Mouse (Mus musculus) lung, embryonic 15.5 days (tissue): ENCODE measurements at regions not wholly inside any gene's neighbourhood (a gene's known extent, or its start where the extent isn't known, plus 50 kb on each side); places are given as distances from the start of the nearest gene placed in this dataset.

Experiments used
- ATAC-seq: fragments of 200-750 bp; cut with Nextera tagmentation; 2 replicates; pipeline ENCODE4 v1.8.0; 2017; ENCODE audit warnings: moderate number of reproducible peaks, borderline replicate concordance; ENCODE audit not compliant: low FRiP score, low TSS enrichment; ENCODE audit errors: extremely low read depth
- H3K27ac ChIP-seq: fragments of 300-500 bp; sonication (generic); 2 replicates; pipeline ENCODE4 v1.5.1; 2015; ENCODE audit warnings: moderate library complexity, mild to moderate bottlenecking, inconsistent platforms
- H3K27me3 ChIP-seq: fragments of 300-500 bp; sonication (generic); 2 replicates; pipeline ENCODE4 v1.6.1; 2015; ENCODE audit warnings: inconsistent platforms
- H3K36me3 ChIP-seq: fragments of 300-500 bp; sonication (generic); 2 replicates; pipeline ENCODE4 v1.6.1; 2015; ENCODE audit warnings: inconsistent platforms
- H3K4me1 ChIP-seq: fragments of 300-500 bp; sonication (generic); 2 replicates; pipeline ENCODE4 v1.6.1; 2015; ENCODE audit warnings: inconsistent platforms
- H3K4me2 ChIP-seq: fragments of 300-500 bp; sonication (generic); 2 replicates; pipeline ENCODE4 v1.6.1; 2015; ENCODE audit warnings: inconsistent platforms, mild to moderate bottlenecking, moderate library complexity
- H3K4me3 ChIP-seq: fragments of 300-500 bp; sonication (generic); 2 replicates; pipeline ENCODE4 v1.5.1; 2015; ENCODE audit warnings: mild to moderate bottlenecking, inconsistent platforms
- H3K9ac ChIP-seq: fragments of 300-500 bp; sonication (generic); 2 replicates; pipeline ENCODE4 v1.6.1; 2015; ENCODE audit warnings: inconsistent platforms
- H3K9me3 ChIP-seq: fragments of 300-500 bp; sonication (generic); 2 replicates; pipeline ENCODE4 v1.6.1; 2016; ENCODE audit warnings: inconsistent platforms
- WGBS: fragments of 180-500 bp; shearing (Covaris S2); methylation state at CpG from one replicate; pipeline ENCODE4 v1.1.7; 2015; 5-methylcytosine and 5-hydroxymethylcytosine counted together

- Histone ChIP-seq H3K9ac (no peak overlapping the region), H3K27me3 (no peaks in the 10 kb centered on the region), H3K4me3 (no peak overlapping the region), H3K9me3 (no peaks in the 10 kb centered on the region), H3K36me3 (no peaks in the 10 kb centered on the region), H3K4me1 (no peaks in the 10 kb centered on the region), H3K27ac (no peak overlapping the region), H3K4me2 (no peak overlapping the region)
- no peak for ATAC-seq
- 37% methylated on average over 5 of the region's 5 CpGs for WGBS
Observed at GRCm38 (mm10) chr10:110534387-110534786, 78.4 kb upstream of the Nav3 start.

- Histone ChIP-seq H3K4me3 (no peak overlapping the region), H3K36me3 (no peaks in the 10 kb centered on the region), H3K9ac (no peak overlapping the region), H3K4me2 (no peak overlapping the region), H3K9me3 (no peaks in the 10 kb centered on the region), H3K27me3 (no peaks in the 10 kb centered on the region), H3K4me1 (no peaks in the 10 kb centered on the region), H3K27ac (no peak overlapping the region)
- ATAC-seq = no peak
- 66% methylated on average over 6 of the region's 6 CpGs for WGBS
Observed at GRCm38 (mm10) chr10:110542712-110543111, 86.7 kb upstream of the Nav3 start.

- Histone ChIP-seq H3K4me2 (no peak overlapping the region), H3K27me3 (no peaks in the 10 kb centered on the region), H3K36me3 (no peaks in the 10 kb centered on the region), H3K27ac (no peak overlapping the region), H3K9me3 (no peaks in the 10 kb centered on the region), H3K9ac (no peak overlapping the region), H3K4me3 (no peak overlapping the region), H3K4me1 (no peaks in the 10 kb centered on the region)
- no peak for ATAC-seq
- 80% methylated on average over 2 of the region's 2 CpGs for WGBS
Observed at GRCm38 (mm10) chr10:110548391-110548790, 92.4 kb upstream of the Nav3 start.

- Histone ChIP-seq H3K36me3 (no peaks in the 10 kb centered on the region), H3K4me2 (no peak overlapping the region), H3K27ac (no peak overlapping the region), H3K4me3 (no peak overlapping the region), H3K9me3 (no peaks in the 10 kb centered on the region), H3K27me3 (no peaks in the 10 kb centered on the region), H3K4me1 (no peaks in the 10 kb centered on the region), H3K9ac (no peak overlapping the region)
- WGBS = 37% methylated on average over 6 of the region's 6 CpGs
- no peak for ATAC-seq
Observed at GRCm38 (mm10) chr10:110553954-110554353, 98.0 kb upstream of the Nav3 start.

- Histone ChIP-seq H3K9ac (no peak overlapping the region), H3K27me3 (no peaks in the 10 kb centered on the region), H3K4me2 (no peak overlapping the region), H3K4me1 (no peaks in the 10 kb centered on the region), H3K9me3 (no peaks in the 10 kb centered on the region), H3K27ac (no peak overlapping the region), H3K4me3 (no peak overlapping the region), H3K36me3 (no peaks in the 10 kb centered on the region)
- WGBS = 91% methylated on average over 1 of the region's 1 CpGs
- ATAC-seq = no peak
Observed at GRCm38 (mm10) chr10:110556326-110556883, 100.4 kb upstream of the Nav3 start.

GRCm38 (mm10) chr10:110563057-110563456 lies 107.1 kb upstream of the Nav3 start:
- no peak for ATAC-seq
- H3K27ac ChIP-seq = no peak overlapping the region
- WGBS = 89% methylated on average over 5 of the region's 5 CpGs
- no peak overlapping the region for H3K4me3 ChIP-seq
- no peaks in the 10 kb centered on the region for H3K27me3 ChIP-seq
- H3K4me1 ChIP-seq = no peaks in the 10 kb centered on the region
- H3K9me3 ChIP-seq = no peaks in the 10 kb centered on the region
- no peak overlapping the region for H3K9ac ChIP-seq
- no peaks in the 10 kb centered on the region for H3K36me3 ChIP-seq
- no peak overlapping the region for H3K4me2 ChIP-seq

- no peaks in the 10 kb centered on the region for H3K4me1 ChIP-seq
- H3K4me3 ChIP-seq = no peak overlapping the region
- no peaks in the 10 kb centered on the region for H3K9me3 ChIP-seq
- no peak overlapping the region for H3K27ac ChIP-seq
- no peaks in the 10 kb centered on the region for H3K36me3 ChIP-seq
- WGBS = 69% methylated on average over 1 of the region's 1 CpGs
- no peak overlapping the region for H3K9ac ChIP-seq
- no peaks in the 10 kb centered on the region for H3K27me3 ChIP-seq
- H3K4me2 ChIP-seq = no peak overlapping the region
- ATAC-seq = no peak
Observed at GRCm38 (mm10) chr10:110563571-110563970, 107.6 kb upstream of the Nav3 start.

- Histone ChIP-seq H3K4me2 (no peak overlapping the region), H3K9ac (no peak overlapping the region), H3K4me3 (no peak overlapping the region), H3K27ac (no peak overlapping the region), H3K27me3 (no peaks in the 10 kb centered on the region), H3K9me3 (no peaks in the 10 kb centered on the region), H3K4me1 (no peaks in the 10 kb centered on the region), H3K36me3 (no peaks in the 10 kb centered on the region)
- 86% methylated on average over 12 of the region's 12 CpGs for WGBS
- ATAC-seq = no peak
Observed at GRCm38 (mm10) chr10:110566260-110567050, 110.5 kb upstream of the Nav3 start.

- H3K9ac ChIP-seq = no peak overlapping the region
- WGBS = 73% methylated on average over 5 of the region's 5 CpGs
- H3K27ac ChIP-seq = no peak overlapping the region
- H3K4me1 ChIP-seq = peaks cover 6% of the 10 kb centered on the region
- H3K4me2 ChIP-seq = no peak overlapping the region
- no peaks in the 10 kb centered on the region for H3K27me3 ChIP-seq
- no peaks in the 10 kb centered on the region for H3K36me3 ChIP-seq
- no peaks in the 10 kb centered on the region for H3K9me3 ChIP-seq
- ATAC-seq = no peak
- H3K4me3 ChIP-seq = no peak overlapping the region
Observed at GRCm38 (mm10) chr10:110570465-110570864, 114.5 kb upstream of the Nav3 start.

GRCm38 (mm10) chr10:110571179-110571578 lies 115.2 kb upstream of the Nav3 start:
- ATAC-seq = no peak
- WGBS = 39% methylated on average over 4 of the region's 4 CpGs
- Histone ChIP-seq H3K9me3 (no peaks in the 10 kb centered on the region), H3K27me3 (no peaks in the 10 kb centered on the region), H3K36me3 (no peaks in the 10 kb centered on the region), H3K4me1 (peaks cover 6% of the 10 kb centered on the region), H3K4me2 (no peak overlapping the region), H3K4me3 (no peak overlapping the region), H3K9ac (no peak overlapping the region), H3K27ac (no peak overlapping the region)

- 30% methylated on average over 7 of the region's 7 CpGs for WGBS
- H3K27ac ChIP-seq = no peak overlapping the region
- H3K9ac ChIP-seq = no peak overlapping the region
- no peaks in the 10 kb centered on the region for H3K36me3 ChIP-seq
- H3K27me3 ChIP-seq = no peaks in the 10 kb centered on the region
- peaks cover 6% of the 10 kb centered on the region for H3K4me1 ChIP-seq
- H3K4me2 ChIP-seq = no peak overlapping the region
- no peaks in the 10 kb centered on the region for H3K9me3 ChIP-seq
- no peak for ATAC-seq
- no peak overlapping the region for H3K4me3 ChIP-seq
Observed at GRCm38 (mm10) chr10:110573530-110573929, 117.5 kb upstream of the Nav3 start.

GRCm38 (mm10) chr10:110586029-110586428 lies 130.0 kb upstream of the Nav3 start:
- WGBS = 43% methylated on average over 8 of the region's 8 CpGs
- peak; percentile 86 for ATAC-seq
- H3K9me3 ChIP-seq = no peaks in the 10 kb centered on the region
- H3K4me2 ChIP-seq = no peak overlapping the region; the same call in 1 of the 2 replicates
- H3K27ac ChIP-seq = peak overlapping the region; percentile 45; the same call in 1 of the 2 replicates
- peaks cover 20% of the 10 kb centered on the region for H3K4me1 ChIP-seq
- no peak overlapping the region for H3K9ac ChIP-seq
- no peak overlapping the region for H3K4me3 ChIP-seq
- no peaks in the 10 kb centered on the region for H3K36me3 ChIP-seq
- no peaks in the 10 kb centered on the region for H3K27me3 ChIP-seq
